Mouse (Mus musculus): Measurements from ENCODE around the gene Lpp.

The Lpp gene

GRCm38 (mm10) chr16:24822182-24822875 is 429.0 kb downstream of the Lpp start:
- no peak for DNase-seq

GRCm38 (mm10) chr16:24822918-24823317 is 429.6 kb downstream of the Lpp start:
- DNase-seq = no peak

GRCm38 (mm10) chr16:24826390-24826789 is 433.1 kb downstream of the Lpp start:
- DNase-seq = no peak

- no peak for DNase-seq
Measured at GRCm38 (mm10) chr16:24828207-24828803, 435.0 kb downstream of the Lpp start.

- DNase-seq = no peak
Measured at GRCm38 (mm10) chr16:24829860-24830259, 436.6 kb downstream of the Lpp start.

- no peak for DNase-seq
Measured at GRCm38 (mm10) chr16:24830939-24831338, 437.6 kb downstream of the Lpp start.

GRCm38 (mm10) chr16:24833221-24833620 is 439.9 kb downstream of the Lpp start:
- no peak for DNase-seq

- DNase-seq = no peak
Measured at GRCm38 (mm10) chr16:24834536-24834935, 441.2 kb downstream of the Lpp start.

- DNase-seq = no peak
Measured at GRCm38 (mm10) chr16:24836550-24836949, 443.2 kb downstream of the Lpp start.

- no peak for DNase-seq
Measured at GRCm38 (mm10) chr16:24839018-24839417, 445.7 kb downstream of the Lpp start.

GRCm38 (mm10) chr16:24840073-24840472 is 446.8 kb downstream of the Lpp start:
- no peak for DNase-seq

- DNase-seq = no peak
Measured at GRCm38 (mm10) chr16:24846141-24846540, 452.8 kb downstream of the Lpp start.

- DNase-seq = no peak
Measured at GRCm38 (mm10) chr16:24859509-24860140, 466.3 kb downstream of the Lpp start.

GRCm38 (mm10) chr16:24860445-24860844 is 467.1 kb downstream of the Lpp start:
- no peak for DNase-seq

GRCm38 (mm10) chr16:24861374-24861773 is 468.1 kb downstream of the Lpp start:
- DNase-seq = no peak

GRCm38 (mm10) chr16:24874235-24874634 is 480.9 kb downstream of the Lpp start:
- DNase-seq = peak; percentile 59 to 69

GRCm38 (mm10) chr16:24875661-24876060 is 482.4 kb downstream of the Lpp start:
- no peak for DNase-seq

GRCm38 (mm10) chr16:24878977-24879376 is 485.7 kb downstream of the Lpp start:
- no peak for DNase-seq

GRCm38 (mm10) chr16:24880698-24881097 is 487.4 kb downstream of the Lpp start:
- no peak for DNase-seq

GRCm38 (mm10) chr16:24881981-24882775 is 488.9 kb downstream of the Lpp start:
- no peak for DNase-seq

GRCm38 (mm10) chr16:24884017-24884416 is 490.7 kb downstream of the Lpp start:
- peak in 1 of 2 experiments; percentile 10 for DNase-seq

GRCm38 (mm10) chr16:24886346-24886745 is 493.0 kb downstream of the Lpp start:
- DNase-seq = peak; percentile 42 to 59

GRCm38 (mm10) chr16:24886943-24887342 is 493.6 kb downstream of the Lpp start:
- no peak for DNase-seq

All from cerebellum, postnatal 10 days (tissue).